Mouse (Mus musculus) stomach, embryonic 14.5 days (tissue): Measurements from ENCODE around the gene Slco2a1. TPM values are rescaled to one million over a fixed set of nuclear protein-coding genes. Genes with fewer than 3 reads are reported as not detected.

Experiments
- ATAC-seq: fragments of 200-750 bp; cut with Nextera tagmentation; 2 replicates; pipeline ENCODE4 v1.8.0; 2017; ENCODE audit warnings: low read depth, moderate TSS enrichment; ENCODE audit not compliant: insufficient number of reproducible peaks, insufficient read depth, low FRiP score
- H3K27ac ChIP-seq: fragments of 300-500 bp; sonication (generic); 2 replicates; pipeline ENCODE4 v1.5.1; 2014; ENCODE audit warnings: mild to moderate bottlenecking, low read length, moderate library complexity, mixed read lengths
- H3K27me3 ChIP-seq: fragments of 300-500 bp; sonication (generic); 2 replicates; pipeline ENCODE4 v1.6.1; 2014; ENCODE audit warnings: low read length, control low read depth, mixed read lengths; ENCODE audit not compliant: control insufficient read depth, insufficient read depth
- H3K36me3 ChIP-seq: fragments of 300-500 bp; sonication (generic); 2 replicates; pipeline ENCODE4 v1.6.1; 2014; ENCODE audit warnings: mild to moderate bottlenecking, control low read depth, low read length, moderate library complexity, mixed read lengths; ENCODE audit not compliant: control insufficient read depth, insufficient read depth
- H3K4me1 ChIP-seq: fragments of 300-500 bp; sonication (generic); 2 replicates; pipeline ENCODE4 v1.6.1; 2014; ENCODE audit warnings: low read length, control low read depth, mixed read lengths; ENCODE audit not compliant: control insufficient read depth, insufficient read depth
- H3K4me2 ChIP-seq: fragments of 300-500 bp; sonication (generic); replicated peaks from 2 replicates; pipeline ENCODE4 v1.6.1; 2014; ENCODE audit warnings: low read depth, low read length, control low read depth
- H3K4me3 ChIP-seq: fragments of 300-500 bp; sonication (generic); 2 replicates; pipeline ENCODE4 v1.5.1; 2014; ENCODE audit warnings: low read depth, low read length, control low read depth
- H3K9ac ChIP-seq: fragments of 300-500 bp; sonication (generic); replicated peaks from 2 replicates; pipeline ENCODE4 v1.6.1; 2014; ENCODE audit warnings: low read depth, mild to moderate bottlenecking, control low read depth, low read length, moderate library complexity, mixed read lengths
- H3K9me3 ChIP-seq: fragments of 300-500 bp; sonication (generic); 2 replicates; pipeline ENCODE4 v1.6.1; 2016; ENCODE audit warnings: low read depth, low read length, control low read depth; ENCODE audit not compliant: control insufficient read depth
- WGBS: fragments of 180-500 bp; shearing (Covaris S2); extraction: QIAGEN DNeasy Blood & Tissue Kit; methylation state at CpG from one replicate; pipeline ENCODE4 v1.1.7; 2014; 5-methylcytosine and 5-hydroxymethylcytosine counted together
- polyA plus RNA-seq: library from polyadenylated mRNA; unstranded; fragments of >200 nt; fragmentation: Nextera tagmentation; extraction: Ambion mirVana; gene quantifications from 2 replicates; pipeline ENCODE4 v1.2.1, GENCODE M21; 2014

Slco2a1 gene
- polyA plus RNA-seq = 8.8 and 9.1 TPM in 2 replicates

DNA sequence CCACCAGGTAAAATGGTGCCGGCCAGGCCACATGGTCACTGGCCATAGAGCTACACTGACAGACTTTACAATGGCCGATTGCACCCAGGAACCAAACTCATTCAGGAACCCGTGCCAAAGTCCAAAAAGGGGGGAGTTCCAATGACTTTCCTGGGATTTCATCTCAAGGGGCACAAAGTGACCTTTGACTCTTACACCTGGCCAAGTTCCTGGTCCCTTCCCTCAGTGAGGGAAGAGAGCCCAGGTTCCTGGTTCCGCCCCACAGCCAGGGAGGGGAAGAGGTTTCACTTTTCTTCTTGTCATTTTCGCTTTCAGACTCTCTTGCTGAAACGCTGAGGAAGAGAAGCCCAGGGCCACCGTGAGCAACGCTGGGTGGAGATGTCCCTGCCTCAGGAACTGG is at the start of gene Slco2a1:
Gene Slco2a1 (plus strand): TSS at position 251 of the 400 bp plus-strand sequence.
- Histone ChIP-seq H3K9ac (no peak within 1 kb of the TSS), H3K27ac (no peak within 1 kb of the TSS), H3K4me2 (no peak within 1 kb of the TSS), H3K36me3 (no peaks in the 10 kb centered on the region), H3K9me3 (no peaks in the 10 kb centered on the region), H3K27me3 (no peaks in the 10 kb centered on the region), H3K4me3 (no peak within 1 kb of the TSS), H3K4me1 (no peaks in the 10 kb centered on the region)
- 87% methylated on average over 8 of the region's 8 CpGs for WGBS
- ATAC-seq = no peak

DNA sequence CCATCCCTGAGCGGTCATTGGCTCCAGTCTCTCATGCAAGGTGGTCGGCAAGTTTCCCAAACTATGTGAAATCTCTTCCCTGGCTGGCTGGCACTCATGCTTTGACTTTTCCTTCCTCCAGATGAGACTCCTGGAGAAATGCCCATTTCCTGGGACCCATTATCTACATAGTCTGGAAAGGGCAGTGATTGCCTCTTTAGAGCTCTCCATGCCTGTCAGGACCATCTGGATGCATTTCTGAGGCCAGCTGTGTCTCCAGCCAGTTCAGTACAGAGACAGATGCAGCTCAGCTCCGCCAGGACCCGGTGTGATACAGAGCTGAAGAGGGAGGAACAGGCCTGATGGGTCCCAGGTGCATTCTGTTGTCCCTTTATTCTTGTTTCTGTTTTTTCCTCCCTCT is 46.3 kb upstream of the Slco2a1 start:
- no peak overlapping the region for H3K27ac ChIP-seq
- H3K4me2 ChIP-seq = no peak overlapping the region
- no peaks in the 10 kb centered on the region for H3K4me1 ChIP-seq
- H3K9me3 ChIP-seq = no peaks in the 10 kb centered on the region
- H3K27me3 ChIP-seq = no peaks in the 10 kb centered on the region
- H3K4me3 ChIP-seq = no peak overlapping the region
- no peaks in the 10 kb centered on the region for H3K36me3 ChIP-seq
- 73% methylated on average over 4 of the region's 4 CpGs for WGBS
- H3K9ac ChIP-seq = no peak overlapping the region
- no peak for ATAC-seq

DNA sequence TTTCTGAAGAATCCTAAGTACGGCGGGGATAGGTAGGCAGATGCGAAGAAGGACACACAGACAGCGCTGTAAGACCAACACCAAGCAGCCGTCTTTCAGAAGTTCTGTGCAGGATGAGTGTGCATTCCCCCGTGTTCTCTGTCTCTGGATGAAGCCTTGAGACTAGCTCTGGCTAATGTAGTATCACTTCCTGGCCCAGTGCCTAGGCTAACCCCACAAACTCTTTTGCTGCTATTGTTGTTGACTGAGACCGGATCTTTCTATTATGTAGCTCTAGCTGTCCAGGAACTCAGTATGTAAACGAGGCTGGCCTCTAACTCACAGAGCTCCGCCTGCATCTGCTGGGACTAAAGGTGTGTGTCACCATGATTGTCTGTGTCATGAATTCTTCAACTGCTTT is 43.6 kb upstream of the Slco2a1 start:
- Histone ChIP-seq H3K4me3 (no peak overlapping the region), H3K27me3 (no peaks in the 10 kb centered on the region), H3K9me3 (no peaks in the 10 kb centered on the region), H3K9ac (no peak overlapping the region), H3K4me2 (no peak overlapping the region), H3K27ac (no peak overlapping the region), H3K4me1 (no peaks in the 10 kb centered on the region), H3K36me3 (no peaks in the 10 kb centered on the region)
- 87% methylated on average over 9 of the region's 9 CpGs for WGBS
- no peak for ATAC-seq

DNA sequence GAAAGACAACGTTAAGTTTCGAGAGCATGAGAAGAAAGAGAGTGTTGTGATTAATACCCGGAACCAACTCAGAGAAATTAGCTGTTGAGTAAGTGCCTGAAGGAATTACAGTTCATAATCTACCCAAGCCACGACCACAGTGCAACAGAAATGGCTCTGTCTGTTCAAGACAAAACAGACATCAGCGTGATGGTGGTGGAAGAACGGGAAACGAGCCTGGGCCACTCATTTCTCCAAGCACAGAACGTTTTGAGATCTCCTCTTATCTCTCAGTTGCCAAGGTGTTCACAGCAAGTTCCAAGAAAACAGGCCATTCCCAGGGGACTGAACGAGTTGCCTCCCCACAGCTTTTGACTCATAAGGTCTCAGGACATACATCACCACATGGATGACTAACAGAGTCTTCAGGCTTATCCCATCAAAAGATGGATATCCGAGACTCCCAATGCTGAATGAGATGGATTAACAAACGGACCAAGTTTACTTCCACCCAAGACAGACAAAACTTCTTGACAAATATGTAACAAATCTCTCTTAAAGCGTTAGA is 42.0 kb upstream of the Slco2a1 start:
- Histone ChIP-seq H3K4me1 (no peaks in the 10 kb centered on the region), H3K9ac (no peak overlapping the region), H3K4me2 (no peak overlapping the region), H3K4me3 (no peak overlapping the region), H3K27ac (no peak overlapping the region), H3K27me3 (no peaks in the 10 kb centered on the region), H3K36me3 (no peaks in the 10 kb centered on the region), H3K9me3 (no peaks in the 10 kb centered on the region)
- no peak for ATAC-seq
- 69% methylated on average over 12 of the region's 12 CpGs for WGBS

DNA sequence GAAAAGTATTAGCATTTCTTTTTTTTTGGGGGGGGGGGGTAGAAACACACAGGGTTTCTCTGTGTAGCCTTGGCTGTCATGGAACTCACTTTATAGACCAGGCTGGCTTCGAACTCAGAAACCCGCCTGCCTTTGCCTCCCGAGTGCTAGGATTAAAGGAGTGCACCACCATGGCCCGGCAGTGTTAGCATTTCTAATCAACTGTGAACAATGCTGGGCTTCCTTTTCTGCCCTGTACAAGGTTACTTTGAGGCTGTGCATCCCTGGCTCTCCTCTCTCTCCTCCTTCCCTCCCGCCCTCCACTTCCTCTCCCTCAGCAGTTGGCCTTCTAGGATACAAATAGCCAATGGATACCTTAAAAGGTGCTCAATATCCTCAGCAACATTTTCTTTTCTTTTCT is 39.8 kb upstream of the Slco2a1 start:
- H3K36me3 ChIP-seq = no peaks in the 10 kb centered on the region
- WGBS = 77% methylated on average over 5 of the region's 5 CpGs
- H3K27ac ChIP-seq = no peak overlapping the region
- ATAC-seq = no peak
- H3K4me3 ChIP-seq = no peak overlapping the region
- no peak overlapping the region for H3K4me2 ChIP-seq
- H3K9me3 ChIP-seq = no peaks in the 10 kb centered on the region
- H3K9ac ChIP-seq = no peak overlapping the region
- no peaks in the 10 kb centered on the region for H3K27me3 ChIP-seq
- H3K4me1 ChIP-seq = no peaks in the 10 kb centered on the region

DNA sequence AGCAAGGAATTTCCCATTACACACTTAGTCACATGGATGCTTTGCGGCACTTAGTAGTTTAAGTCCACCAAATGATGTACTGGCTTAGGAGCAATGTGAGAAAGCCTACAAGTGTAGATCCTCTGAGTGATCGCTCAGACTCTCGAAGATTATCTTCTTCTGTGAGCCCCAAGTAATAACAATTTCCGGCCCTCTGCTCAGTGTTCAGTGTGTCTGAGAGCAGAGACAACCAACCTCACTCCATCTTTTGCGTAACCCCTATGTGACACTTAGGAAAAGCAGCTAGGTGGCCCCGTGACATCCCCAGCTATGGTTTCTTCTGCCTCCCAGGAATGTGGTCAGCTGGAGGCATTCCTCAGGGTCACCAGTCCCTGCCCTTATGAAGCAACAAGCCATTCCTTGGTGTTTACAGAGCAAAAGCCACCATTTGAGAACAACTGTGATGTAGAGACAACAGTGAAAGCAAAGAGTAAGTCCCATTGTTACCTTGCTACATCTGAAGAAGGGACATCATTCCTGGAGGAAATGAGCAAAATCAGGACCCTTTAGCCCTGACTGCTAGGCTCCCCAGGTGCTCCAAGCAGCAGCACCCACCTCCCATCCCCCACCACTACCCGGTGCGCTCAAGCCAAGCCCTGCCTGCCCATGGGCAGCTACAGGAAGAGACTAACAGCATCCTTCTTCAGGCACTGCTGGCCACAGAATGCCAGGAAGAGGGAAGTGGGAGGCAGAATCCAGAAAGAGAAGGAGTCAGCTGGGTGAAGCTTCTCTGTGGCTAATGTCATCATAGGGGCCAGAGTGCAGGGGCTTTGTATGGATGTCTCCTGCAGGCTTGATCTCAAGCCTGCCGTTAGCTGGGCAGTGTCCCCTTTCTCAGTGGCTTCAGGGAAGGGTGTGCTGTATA is 37.2 kb upstream of the Slco2a1 start:
- 78% methylated on average over 9 of the region's 9 CpGs for WGBS

DNA sequence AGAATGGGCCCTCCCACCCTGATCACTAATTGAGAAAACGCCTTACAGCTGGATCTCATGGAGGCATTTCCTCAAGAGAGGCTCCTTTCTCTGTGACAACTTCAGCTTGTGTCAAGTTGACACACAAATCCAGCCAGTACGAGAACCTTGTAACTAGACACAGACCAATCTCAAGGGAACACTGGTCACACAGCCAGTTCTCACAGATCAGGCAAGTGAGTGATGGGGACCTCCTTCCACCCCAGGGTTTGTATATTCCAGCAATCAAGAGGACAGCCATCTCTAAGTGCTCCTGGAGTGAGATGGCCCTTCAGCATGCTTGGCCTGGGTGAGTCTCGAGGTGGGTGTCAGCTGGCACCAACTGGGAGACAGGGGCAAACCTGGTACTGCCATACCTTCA is 32.6 kb upstream of the Slco2a1 start:
- Histone ChIP-seq H3K27me3 (no peaks in the 10 kb centered on the region), H3K4me3 (no peak overlapping the region), H3K4me1 (no peaks in the 10 kb centered on the region), H3K36me3 (no peaks in the 10 kb centered on the region), H3K27ac (no peak overlapping the region), H3K9me3 (no peaks in the 10 kb centered on the region), H3K4me2 (no peak overlapping the region), H3K9ac (no peak overlapping the region)
- no peak for ATAC-seq
- WGBS = 79% methylated on average over 3 of the region's 3 CpGs

More for the DNA sequence above, 37.2 kb upstream of the Slco2a1 start:
- H3K4me3 ChIP-seq = no peak overlapping the region
- no peaks in the 10 kb centered on the region for H3K36me3 ChIP-seq
- H3K9ac ChIP-seq = no peak overlapping the region
- H3K4me1 ChIP-seq = no peaks in the 10 kb centered on the region
- no peaks in the 10 kb centered on the region for H3K9me3 ChIP-seq
- no peak overlapping the region for H3K4me2 ChIP-seq
- ATAC-seq = no peak
- no peaks in the 10 kb centered on the region for H3K27me3 ChIP-seq
- H3K27ac ChIP-seq = no peak overlapping the region

DNA sequence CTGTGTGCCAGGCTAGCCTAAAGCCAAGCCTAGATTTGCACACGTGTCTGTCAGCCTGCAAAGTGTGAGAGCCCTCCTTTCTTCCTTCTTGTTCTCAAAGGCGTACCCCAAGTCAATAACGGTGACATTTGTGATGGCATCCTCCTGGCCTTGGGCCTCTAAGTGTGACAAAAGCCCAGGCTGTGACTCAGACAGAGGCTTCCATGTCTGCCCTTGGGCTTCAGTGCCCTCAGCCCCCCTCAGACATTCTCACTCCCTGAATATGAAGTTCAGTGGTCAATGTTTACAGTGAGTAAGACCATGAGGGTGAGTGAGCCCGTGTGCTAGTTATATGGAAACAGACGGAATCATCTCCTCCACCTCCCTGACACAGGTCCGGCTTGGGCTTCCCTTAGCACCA is 29.8 kb upstream of the Slco2a1 start:
- no peaks in the 10 kb centered on the region for H3K27me3 ChIP-seq
- H3K4me1 ChIP-seq = no peaks in the 10 kb centered on the region
- H3K9me3 ChIP-seq = no peaks in the 10 kb centered on the region
- H3K36me3 ChIP-seq = no peaks in the 10 kb centered on the region
- no peak for ATAC-seq
- no peak overlapping the region for H3K4me3 ChIP-seq
- no peak overlapping the region for H3K27ac ChIP-seq
- 62% methylated on average over 6 of the region's 6 CpGs for WGBS
- H3K9ac ChIP-seq = no peak overlapping the region
- no peak overlapping the region for H3K4me2 ChIP-seq
